Comparison of ENCODE assay signal across 8 mouse cellular contexts in genomic region chr14:31335765-31336164, GRCm38 (mm10). TPM values are rescaled to one million over a fixed set of nuclear protein-coding genes. Genes with fewer than 3 reads are reported as not detected.
DNase-seq lines count a peak whose midpoint lies in the region; ATAC-seq and TF ChIP-seq lines count a peak whose summit lies in the region.

No protein-coding gene starts in this region.

- H3K9me3 ChIP-seq in CH12.LX (replicated peaks; ENCODE audit: low read length), result no peaks in the 10 kb centered on the region
- H3K9me3 ChIP-seq in forebrain, embryonic 13.5 days (replicated peaks), result no peaks in the 10 kb centered on the region
- H3K9me3 ChIP-seq in liver, embryonic 13.5 days (replicated peaks), result no peaks in the 10 kb centered on the region

- H3K9ac ChIP-seq in CH12.LX (ENCODE audit: insufficient read depth, low read depth), result peak overlapping the region; percentile 55; the same call in 1 of the 2 replicates
- H3K9ac ChIP-seq in forebrain, embryonic 13.5 days, result peak overlapping the region; percentile 94
- H3K9ac ChIP-seq in liver, embryonic 13.5 days, result peak overlapping the region; percentile 67

- WGBS in forebrain, embryonic 13.5 days, result 46% methylated on average over 3 of the region's 3 CpGs
- WGBS in liver, embryonic 13.5 days (ENCODE audit: insufficient replicate concordance), result 46% methylated on average over 3 of the region's 3 CpGs

- DNase-seq in heart, adult 11 months, result peak; percentile 85
- no peak for DNase-seq in heart, postnatal 14 days
- DNase-seq in CH12.LX (ENCODE audit: extremely low read depth), result no peak
- no peak for DNase-seq in liver, embryonic 13.5 days
- no peak for DNase-seq in ovary, adult 18-20 months (ENCODE audit: low spot score)
- no peak for DNase-seq in adrenal gland, adult 2 months
- no peak for DNase-seq in thymus, adult 18-20 months

- dilution Hi-C loops in CH12.LX (cut with MboI; ENCODE audit: extremely low pct_ligation_motif_present, extremely low pct_unique_long_range_greater_than_20kb, low sequenced_read_pairs), result no loop called here

- H3K4me1 ChIP-seq in CH12.LX (ENCODE audit: control insufficient read depth in 1 of 2, insufficient read depth in 2 of 2), result peaks cover 5 to 17% of the 10 kb centered on the region in 2 experiments
- peaks cover 18% of the 10 kb centered on the region for H3K4me1 ChIP-seq in forebrain, embryonic 13.5 days
- peaks cover 26% of the 10 kb centered on the region for H3K4me1 ChIP-seq in liver, embryonic 13.5 days (replicated peaks)

- intact Hi-C loops in heart, postnatal 14 days (cut with DNase I), result loop anchor here (5.0 kb wide), 1 partner anchor 128 kb away; the partner anchor contains the start of gene Tnnc1

- no peak for TF ChIP-seq POLR2A in CH12.LX (IDR thresholded peaks at IDR 0.05; ENCODE audit: low read depth, low read length)

- TF ChIP-seq RAD21 in CH12.LX (IDR thresholded peaks at IDR 0.05; ENCODE audit: low read depth, low read length), result no peak

- H3K27me3 ChIP-seq in CH12.LX (replicated peaks), result no peaks in the 10 kb centered on the region
- peaks cover 6% of the 10 kb centered on the region; the same call in 1 of the 2 replicates for H3K27me3 ChIP-seq in forebrain, embryonic 13.5 days
- H3K27me3 ChIP-seq in liver, embryonic 13.5 days, result peaks cover 4% of the 10 kb centered on the region

- H3K36me3 ChIP-seq in CH12.LX (replicated peaks in 1 of 2; ENCODE audit: control insufficient read depth in 1 of 2, insufficient read depth in 1 of 2, low read length in 1 of 2), result peaks cover 5 to 12% of the 10 kb centered on the region in 2 experiments
- H3K36me3 ChIP-seq in forebrain, embryonic 13.5 days (ENCODE audit: poor library complexity, severe bottlenecking), result peaks cover 5% of the 10 kb centered on the region
- peaks cover 3% of the 10 kb centered on the region for H3K36me3 ChIP-seq in liver, embryonic 13.5 days

- H3K27ac ChIP-seq in CH12.LX (ENCODE audit: insufficient read depth, low read depth), result no peak overlapping the region
- H3K27ac ChIP-seq in forebrain, embryonic 13.5 days, result peak overlapping the region; percentile 91; the same call in 1 of the 2 replicates
- no peak overlapping the region for H3K27ac ChIP-seq in liver, embryonic 13.5 days

- no peak for TF ChIP-seq CTCF in CH12.LX (conservative IDR thresholded peaks at IDR 0.05 in 1 of 2, IDR thresholded peaks at IDR 0.05 in 1 of 2; ENCODE audit: low read depth in 2 of 2, low read length in 2 of 2)

- 0 out of 2 replicates have a peak, but pooled peaks have one; percentile 25 for TF ChIP-seq EP300 in CH12.LX (IDR thresholded peaks at IDR 0.05; ENCODE audit: low read length)

- peak; percentile 60 for ATAC-seq in forebrain, embryonic 13.5 days
- no peak for ATAC-seq in liver, embryonic 13.5 days (ENCODE audit: low read depth)

- in situ Hi-C loops in CH12.LX (cut with MboI; ENCODE audit: low pct_ligation_motif_present, low pct_unique_long_range_greater_than_20kb, low sequenced_read_pairs), result no loop called here

- peak overlapping the region; percentile 65 for H3K4me2 ChIP-seq in CH12.LX (ENCODE audit: insufficient read depth, low read depth, poor library complexity, severe bottlenecking)
- H3K4me2 ChIP-seq in forebrain, embryonic 13.5 days, result peak overlapping the region; percentile 71
- peak overlapping the region; percentile 75 for H3K4me2 ChIP-seq in liver, embryonic 13.5 days

- peak overlapping the region; percentile 50 to 95 (median 53) for H3K4me3 ChIP-seq in CH12.LX (replicated peaks in 1 of 3; ENCODE audit: low read depth in 2 of 3, low read length in 2 of 3, poor library complexity in 1 of 3)
- peak overlapping the region; percentile 81 for H3K4me3 ChIP-seq in forebrain, embryonic 13.5 days
- H3K4me3 ChIP-seq in liver, embryonic 13.5 days (replicated peaks), result peak overlapping the region; percentile 84

- H3K79me2 ChIP-seq in CH12.LX (replicated peaks; ENCODE audit: control insufficient read depth, extremely low read depth, insufficient read depth, poor library complexity, severe bottlenecking), result peaks cover 25% of the 10 kb centered on the region

TF ChIP-seq in CH12.LX, 34 proteins besides CTCF, POLR2A, EP300 and RAD21:
- TF ChIP-seq USF1 (IDR thresholded peaks at IDR 0.05; ENCODE audit: low read depth, low read length) (no peak), UBTF (IDR thresholded peaks at IDR 0.05; ENCODE audit: low read depth, low read length) (no peak), ZC3H11A (IDR thresholded peaks at IDR 0.05; ENCODE audit: low read depth, low read length) (no peak), TBP (conservative IDR thresholded peaks at IDR 0.05; ENCODE audit: low read depth, low read length) (no peak), MYC (IDR thresholded peaks at IDR 0.05; ENCODE audit: low read depth, low read length) (0 out of 2 replicates have a peak, but pooled peaks have one; percentile 13), JUN (IDR thresholded peaks at IDR 0.05; ENCODE audit: insufficient read depth, low read depth, low read length) (0 out of 2 replicates have a peak, but pooled peaks have one; percentile 1), ZKSCAN1 (IDR thresholded peaks at IDR 0.05; ENCODE audit: borderline replicate concordance, low read depth, low read length) (no peak), RCOR1 (conservative IDR thresholded peaks at IDR 0.05; ENCODE audit: low read depth, low read length) (no peak), HCFC1 (IDR thresholded peaks at IDR 0.05; ENCODE audit: low read depth, low read length) (no peak)
TF ChIP-seq in CH12.LX: peak in this region for 2.

RNA-seq across cellular contexts. Expression of gene Capn7, which starts 0.7 kb away (rescaled TPM):
- 10 to 100 TPM; 31.3 to 31.5 TPM for total RNA-seq in heart, postnatal 14 days (2021)
- total RNA-seq in CH12.LX (2012; rRNA removed) (27.9 and 31.4 TPM in 2 replicates), CH12.LX (2014; rRNA removed) (45.0 and 53.7 TPM in 2 replicates)
- polyA plus RNA-seq in CH12.LX (2012; ENCODE audit: insufficient read length, low read depth), result 33.3 and 34.8 TPM in 2 replicates
- polyA plus RNA-seq in forebrain, embryonic 13.5 days (2015; fragmentation: Nextera tagmentation; extraction: Ambion mirVana), result 44.2 and 48.7 TPM in 2 replicates
- 18.1 and 21.9 TPM in 2 replicates for polyA plus RNA-seq in liver, embryonic 13.5 days (2015; fragmentation: Nextera tagmentation; extraction: Ambion mirVana)
- total RNA-seq in adrenal gland, adult 2 months (2021), result 10 to 100 TPM; 37.3 to 53.5 TPM
- polyA plus RNA-seq in adrenal gland, adult 2 months (2012; rRNA removed), result 12.7 and 13.0 TPM in 2 replicates

RNA-seq across cellular contexts. Expression of gene Dnah1, which starts 12.1 kb away (rescaled TPM):
- under 1 TPM; 0.07 to 0.14 TPM for total RNA-seq in heart, postnatal 14 days (2021)
- total RNA-seq in CH12.LX (2012; rRNA removed) (0.04 and 0.08 TPM in 2 replicates), CH12.LX (2014; rRNA removed) (0.04 TPM in 2 replicates)
- polyA plus RNA-seq in CH12.LX (2012; ENCODE audit: insufficient read length, low read depth), result 0.06 and 0.08 TPM in 2 replicates
- polyA plus RNA-seq in forebrain, embryonic 13.5 days (2015; fragmentation: Nextera tagmentation; extraction: Ambion mirVana), result 3.8 and 5.1 TPM in 2 replicates
- polyA plus RNA-seq in liver, embryonic 13.5 days (2015; fragmentation: Nextera tagmentation; extraction: Ambion mirVana), result 0.15 and 0.28 TPM in 2 replicates
- total RNA-seq in adrenal gland, adult 2 months (2021), result 1 to 10 TPM; 1.7 to 2.1 TPM
- polyA plus RNA-seq in adrenal gland, adult 2 months (2012; rRNA removed), result 0.71 and 1.3 TPM in 2 replicates
